Mouse (Mus musculus): Measurements from ENCODE around the gene Olfr328. TPM values are rescaled to one million over a fixed set of nuclear protein-coding genes. Genes with fewer than 3 reads are reported as not detected.

Gene Olfr328
- total and polyA plus RNA-seq, 3 experiments, result 0.04 TPM; not detected in 2

DNA sequence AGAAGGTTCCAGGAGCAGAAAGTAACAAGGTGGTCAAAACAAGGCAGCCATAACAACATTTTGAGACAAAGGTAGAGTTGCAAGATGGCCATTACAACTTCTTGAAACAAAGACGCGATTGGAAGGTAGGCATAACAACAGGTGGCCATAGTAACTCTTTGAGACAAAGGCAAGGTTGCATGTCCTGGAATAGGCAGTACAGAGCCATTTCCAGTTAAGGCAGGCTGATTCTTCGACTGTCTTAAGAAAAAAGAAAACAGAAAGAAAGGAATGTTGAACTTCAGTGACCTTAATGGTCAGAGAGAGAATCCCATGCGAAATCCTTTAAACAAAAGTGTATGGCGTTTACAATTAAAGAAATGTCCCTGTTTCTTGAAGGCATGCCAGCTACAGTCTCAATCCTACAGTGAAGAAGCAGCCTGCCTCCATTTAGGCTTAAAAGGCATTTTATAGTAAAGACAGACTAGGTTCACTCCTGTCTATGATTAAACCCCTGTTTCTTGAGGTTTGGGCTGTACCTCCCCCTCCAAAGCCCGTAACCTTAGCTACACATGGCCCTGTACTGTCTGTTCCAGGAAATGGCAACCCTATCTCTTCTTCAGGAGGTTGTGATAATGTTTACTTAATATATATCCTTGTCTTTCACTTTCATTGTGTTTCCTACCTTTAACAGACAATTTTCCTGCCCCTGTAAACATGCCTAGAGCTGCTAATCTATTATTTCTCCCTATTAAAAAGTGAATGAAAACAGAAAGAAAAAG lies 47.5 kb upstream of the Olfr328 start:
- H3K4me3 ChIP-seq (ENCODE audit: control insufficient read depth in 1 of 2, insufficient read depth in 1 of 2, low read depth in 2 of 2, low read length in 2 of 2), result peak overlapping the region in 1 of 2 experiments; percentile 31; a peak in 1 of 4 replicates
- peak; percentile 49 for DNase-seq (ENCODE audit: low read depth, low spot score)
- TF ChIP-seq NELFE (IDR thresholded peaks at IDR 0.05; ENCODE audit: low read depth, low read length), result no peak
- no peak for TF ChIP-seq CTCF (IDR thresholded peaks at IDR 0.05 in 2 of 3, conservative IDR thresholded peaks at IDR 0.05 in 1 of 3; ENCODE audit: control insufficient read depth in 1 of 3, insufficient read depth in 1 of 3, low read depth in 2 of 3, low read length in 3 of 3, poor library complexity in 1 of 3, severe bottlenecking in 1 of 3)
- no peak for TF ChIP-seq NRF1 (IDR thresholded peaks at IDR 0.05; ENCODE audit: insufficient read depth, low read depth, low read length, poor library complexity, severe bottlenecking)
- no peak for TF ChIP-seq KAT2A (conservative IDR thresholded peaks at IDR 0.05; ENCODE audit: low read depth, low read length)
- no peak for TF ChIP-seq POLR2AphosphoS5 (IDR thresholded peaks at IDR 0.05; ENCODE audit: borderline replicate concordance, low read depth, low read length)
- 0 out of 2 replicates have a peak, but pooled peaks have one; percentile 29 for TF ChIP-seq GATA1 (IDR thresholded peaks at IDR 0.05; ENCODE audit: low read depth, low read length)
- TF ChIP-seq ZMIZ1 (IDR thresholded peaks at IDR 0.05; ENCODE audit: low read depth, low read length), result no peak
- TF ChIP-seq MEF2A (IDR thresholded peaks at IDR 0.05; ENCODE audit: extremely low read depth, insufficient replicate concordance, low read depth, low read length, poor library complexity, severe bottlenecking), result no peak
- TF ChIP-seq BHLHE40 (IDR thresholded peaks at IDR 0.05; ENCODE audit: borderline replicate concordance, low read depth, low read length), result no peak
- TF ChIP-seq HCFC1 (IDR thresholded peaks at IDR 0.05; ENCODE audit: low read depth, low read length), result no peak
- no peak for TF ChIP-seq GABPA (IDR thresholded peaks at IDR 0.05; ENCODE audit: low read depth, low read length)
- TF ChIP-seq MAFK (IDR thresholded peaks at IDR 0.05; ENCODE audit: borderline replicate concordance, low read depth, low read length), result no peak
- 0 out of 2 replicates have a peak, but pooled peaks have one; percentile 13 for TF ChIP-seq RCOR1 (IDR thresholded peaks at IDR 0.05; ENCODE audit: low read depth, low read length)
- no peak for TF ChIP-seq CHD2 (IDR thresholded peaks at IDR 0.05; ENCODE audit: low read length)
- no peak for TF ChIP-seq SMC3 (IDR thresholded peaks at IDR 0.05; ENCODE audit: low read depth, low read length)
- TF ChIP-seq ELF1 (IDR thresholded peaks at IDR 0.05; ENCODE audit: low read depth, low read length), result 0 out of 2 replicates have a peak, but pooled peaks have one; percentile 23
- TF ChIP-seq MYB (IDR thresholded peaks at IDR 0.05; ENCODE audit: low read depth, low read length), result no peak
- TF ChIP-seq MXI1 (IDR thresholded peaks at IDR 0.05; ENCODE audit: low read depth, low read length), result peak; percentile 27; the same call in 1 of the 2 replicates
- TF ChIP-seq POLR2A (IDR thresholded peaks at IDR 0.05; ENCODE audit: control insufficient read depth in 1 of 2, insufficient read depth in 1 of 2, low read depth in 1 of 2, low read length in 2 of 2, poor library complexity in 1 of 2), result no peak
- peak; percentile 42; the same call in 1 of the 2 replicates for TF ChIP-seq ETS1 (IDR thresholded peaks at IDR 0.05; ENCODE audit: low read depth, low read length)
- TF ChIP-seq MAZ (IDR thresholded peaks at IDR 0.05; ENCODE audit: low read depth, low read length), result no peak
- TF ChIP-seq TCF12 (IDR thresholded peaks at IDR 0.05; ENCODE audit: low read depth, low read length), result peak; percentile 22; the same call in 1 of the 2 replicates
- TF ChIP-seq SIN3A (IDR thresholded peaks at IDR 0.05; ENCODE audit: low read length), result peak; percentile 43; the same call in 1 of the 2 replicates
- TF ChIP-seq ZKSCAN1 (IDR thresholded peaks at IDR 0.05; ENCODE audit: low read depth, low read length), result no peak
- TF ChIP-seq RAD21 (IDR thresholded peaks at IDR 0.05; ENCODE audit: low read depth, low read length), result no peak
- TF ChIP-seq ZC3H11A (IDR thresholded peaks at IDR 0.05; ENCODE audit: low read depth, low read length), result no peak
- no peak for TF ChIP-seq USF2 (IDR thresholded peaks at IDR 0.05; ENCODE audit: borderline replicate concordance in 1 of 2, insufficient read depth in 1 of 2, low read depth in 1 of 2, low read length in 2 of 2)
- TF ChIP-seq ZNF384 (IDR thresholded peaks at IDR 0.05; ENCODE audit: low read depth, low read length), result no peak
- TF ChIP-seq TAL1 (IDR thresholded peaks at IDR 0.05; ENCODE audit: low read length), result no peak
- no peak for TF ChIP-seq JUND (IDR thresholded peaks at IDR 0.05; ENCODE audit: low read depth, low read length)
- no peak for TF ChIP-seq TBP (IDR thresholded peaks at IDR 0.05; ENCODE audit: low read depth, low read length)
- TF ChIP-seq UBTF (IDR thresholded peaks at IDR 0.05; ENCODE audit: borderline replicate concordance, insufficient read depth, low read depth, low read length), result no peak
- no peak for TF ChIP-seq POLR2AphosphoS2 (IDR thresholded peaks at IDR 0.05; ENCODE audit: low read length)
- TF ChIP-seq USF1 (IDR thresholded peaks at IDR 0.05; ENCODE audit: low read depth, low read length), result no peak
- TF ChIP-seq MAX (IDR thresholded peaks at IDR 0.05; ENCODE audit: low read length), result peak; percentile 19; the same call in 1 of the 2 replicates

More for the DNA sequence above, 47.5 kb upstream of the Olfr328 start:
- H3K9ac ChIP-seq (ENCODE audit: control insufficient read depth, low read depth, low read length, poor library complexity, severe bottlenecking), result no peak overlapping the region
- peaks cover 0 to 3% of the 10 kb centered on the region in 2 experiments; a peak in 2 of 4 replicates for H3K27me3 ChIP-seq (ENCODE audit: control insufficient read depth in 1 of 2, insufficient read depth in 2 of 2, low read length in 2 of 2)
- H3K4me1 ChIP-seq (ENCODE audit: control insufficient read depth in 1 of 2, insufficient read depth in 2 of 2, low read length in 2 of 2), result peaks cover 2 to 9% of the 10 kb centered on the region in 2 experiments; a peak in 1 of 4 replicates
- H3K79me2 ChIP-seq (ENCODE audit: control insufficient read depth, insufficient read depth, low read length, poor library complexity), result no peaks in the 10 kb centered on the region
- H3K9me3 ChIP-seq (replicated peaks; ENCODE audit: insufficient read depth, low read length), result no peaks in the 10 kb centered on the region
- H3K36me3 ChIP-seq (ENCODE audit: control insufficient read depth in 1 of 2, insufficient read depth in 2 of 2, low read length in 2 of 2), result peaks cover 0 to 5% of the 10 kb centered on the region in 2 experiments; a peak in 2 of 4 replicates
- H3K27ac ChIP-seq (ENCODE audit: control insufficient read depth, low read depth, low read length), result no peak overlapping the region
